Mouse (Mus musculus): Measurements from ENCODE around the gene Dync1h1. TPM values are rescaled to one million over a fixed set of nuclear protein-coding genes. Genes with fewer than 3 reads are reported as not detected.
"Not testable (repeated sequence)": the region's sequence is repeated elsewhere in the genome, so short reads cannot be mapped to it uniquely, and the experiment has no call there.

Gene Dync1h1
- polyA plus RNA-seq, 1 experiment from 2014 or later = 89.0 TPM

DNA sequence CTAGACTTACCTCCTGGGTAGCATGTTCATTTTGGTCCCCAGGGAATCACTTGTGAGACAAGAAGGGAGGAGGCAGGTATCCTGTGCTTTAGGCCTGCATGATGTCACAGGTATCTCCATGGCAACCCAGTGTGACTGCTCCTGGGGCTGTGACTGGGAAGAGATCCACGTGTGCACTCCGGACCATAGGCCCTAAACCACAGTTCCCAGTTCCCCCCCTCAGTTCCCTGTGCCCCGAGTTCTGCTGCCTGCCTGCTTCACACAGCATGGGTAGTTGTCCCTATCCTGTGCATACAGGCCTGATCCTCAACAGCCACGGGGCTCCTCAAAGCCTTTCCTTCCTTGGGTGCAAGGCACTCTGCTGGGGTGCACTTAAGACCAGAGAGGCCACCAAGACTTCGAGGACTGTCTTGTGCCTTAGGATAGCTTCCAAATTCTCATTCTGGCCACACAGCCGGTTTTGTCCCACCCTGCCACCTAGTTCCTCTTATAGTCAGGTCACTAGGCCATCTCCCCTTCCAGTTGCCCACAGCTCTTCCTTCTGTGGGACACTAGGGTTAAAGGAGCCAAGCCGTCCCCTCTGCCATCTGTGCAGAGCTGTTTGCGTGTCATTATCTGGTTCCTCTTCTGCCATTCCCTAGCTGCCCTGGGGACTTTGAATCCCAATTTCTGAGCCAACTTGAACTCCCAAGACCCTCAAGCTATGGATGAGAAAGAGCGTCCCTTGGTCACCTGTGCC lies 81.5 kb downstream of the Dync1h1 start, which contains the start of gene 1700001K19Rik:
1700001K19Rik (minus strand) TSS at position 59 of the 739 bp plus-strand sequence.
- H3K27me3 ChIP-seq (replicated peaks; ENCODE audit: control insufficient read depth, insufficient read depth, low read length) = no peaks in the 10 kb centered on the region
- H3K4me2 ChIP-seq (ENCODE audit: low read length) = no peak within 1 kb of the TSS
- H3K4me1 ChIP-seq (ENCODE audit: control insufficient read depth, insufficient read depth, low read length) = no peaks in the 10 kb centered on the region; the same call in 1 of the 2 replicates
- 80% methylated on average over 9 of the region's 9 CpGs for WGBS
- no peak for DNase-seq (ENCODE audit: low spot score)
- ATAC-seq = no peak
- no peaks in the 10 kb centered on the region for H3K9me3 ChIP-seq (replicated peaks; ENCODE audit: control insufficient read depth, low read length)
- no peak within 1 kb of the TSS for H3K27ac ChIP-seq (ENCODE audit: low read depth, low read length)
- no peak within 1 kb of the TSS for H3K9ac ChIP-seq (ENCODE audit: low read length)
- H3K36me3 ChIP-seq (ENCODE audit: control insufficient read depth, insufficient read depth, low read length) = peaks cover 17% of the 10 kb centered on the region
- H3K4me3 ChIP-seq (ENCODE audit: low read depth, low read length) = no peak within 1 kb of the TSS

DNA sequence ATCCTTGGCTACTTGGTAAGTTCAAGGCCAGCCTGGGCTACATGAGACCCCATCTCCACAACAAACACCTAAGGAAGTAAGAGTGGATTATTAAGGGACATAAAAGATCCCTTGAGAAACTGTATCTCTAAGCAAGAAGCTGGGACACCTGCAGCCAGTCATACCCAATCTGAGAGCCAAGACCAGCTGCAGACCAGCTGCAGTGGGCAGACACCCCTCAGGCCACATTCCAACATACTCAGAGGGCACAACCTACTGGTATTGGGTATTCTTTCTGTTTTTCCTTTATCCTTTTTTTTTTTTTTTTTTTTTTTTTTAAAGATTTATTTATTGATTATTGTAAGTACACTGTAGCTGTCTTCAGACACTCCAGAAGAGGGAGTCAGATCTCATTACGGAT lies 82.3 kb downstream of the Dync1h1 start:
- Histone ChIP-seq H3K9ac (ENCODE audit: low read length) (no peak overlapping the region), H3K4me3 (ENCODE audit: low read depth, low read length) (no peak overlapping the region), H3K4me1 (ENCODE audit: control insufficient read depth, insufficient read depth, low read length) (no peaks in the 10 kb centered on the region; the same call in 1 of the 2 replicates), H3K9me3 (replicated peaks; ENCODE audit: control insufficient read depth, low read length) (no peaks in the 10 kb centered on the region), H3K4me2 (ENCODE audit: low read length) (no peak overlapping the region), H3K27ac (ENCODE audit: low read depth, low read length) (no peak overlapping the region), H3K36me3 (ENCODE audit: control insufficient read depth, insufficient read depth, low read length) (peaks cover 24% of the 10 kb centered on the region), H3K27me3 (replicated peaks; ENCODE audit: control insufficient read depth, insufficient read depth, low read length) (no peaks in the 10 kb centered on the region)
- no CpG with 5 or more reads among the region's 1 CpGs for WGBS
- no peak for ATAC-seq
- no peak for DNase-seq (ENCODE audit: low spot score)

DNA sequence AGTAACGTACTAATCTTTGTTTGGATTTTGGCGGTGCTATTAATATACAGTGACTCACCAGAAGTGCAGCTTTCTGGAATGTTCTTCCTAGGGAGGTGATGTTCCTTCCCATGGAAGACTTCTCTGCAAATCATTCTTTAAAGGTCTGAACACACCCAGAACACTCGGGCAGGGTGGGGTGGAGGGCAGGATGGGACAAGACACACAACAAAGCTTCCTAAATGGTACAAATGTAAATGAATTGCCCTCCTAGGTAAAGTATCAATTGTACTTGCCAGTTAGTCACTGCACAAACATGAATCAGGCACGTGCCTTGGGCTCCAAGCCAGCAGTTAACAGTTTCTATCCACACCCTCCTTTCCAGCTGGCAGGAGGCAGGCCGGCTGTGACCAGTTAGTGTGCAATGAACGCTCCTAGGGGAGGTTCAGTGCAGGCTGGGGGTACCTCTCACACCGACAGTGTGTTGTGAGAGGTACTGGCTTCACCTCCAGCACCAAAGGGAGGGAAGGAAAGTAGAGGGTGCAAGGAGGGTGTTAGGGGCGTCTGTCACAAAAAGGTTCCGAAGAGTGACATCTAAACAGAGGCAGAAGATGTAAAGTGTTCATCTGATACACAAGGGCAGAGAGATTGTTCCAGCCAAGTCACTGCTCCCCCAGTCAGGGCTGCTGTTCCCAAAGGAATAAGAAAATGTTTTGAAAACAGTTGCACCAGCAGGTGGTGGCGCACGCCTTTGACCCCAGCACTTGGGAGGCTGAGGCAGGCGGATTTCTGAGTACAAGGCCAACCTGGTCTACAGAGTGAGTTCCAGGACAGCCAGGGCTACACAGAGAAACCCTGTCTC lies 86.9 kb downstream of the Dync1h1 start:
- Histone ChIP-seq H3K4me2 (ENCODE audit: low read length) (no peak overlapping the region), H3K9ac (ENCODE audit: low read length) (no peak overlapping the region), H3K9me3 (replicated peaks; ENCODE audit: control insufficient read depth, low read length) (no peaks in the 10 kb centered on the region), H3K4me1 (ENCODE audit: control insufficient read depth, insufficient read depth, low read length) (no peaks in the 10 kb centered on the region; the same call in 1 of the 2 replicates), H3K27me3 (replicated peaks; ENCODE audit: control insufficient read depth, insufficient read depth, low read length) (no peaks in the 10 kb centered on the region), H3K27ac (ENCODE audit: low read depth, low read length) (0 out of 2 replicates have a peak overlapping the region, but pooled peaks have one; percentile 5), H3K4me3 (ENCODE audit: low read depth, low read length) (no peak overlapping the region), H3K36me3 (ENCODE audit: control insufficient read depth, insufficient read depth, low read length) (peaks cover 58% of the 10 kb centered on the region)
- DNase-seq (ENCODE audit: low spot score) = peak; percentile 78
- peak; percentile 84 for ATAC-seq
- WGBS = 66% methylated on average over 12 of the region's 12 CpGs

DNA sequence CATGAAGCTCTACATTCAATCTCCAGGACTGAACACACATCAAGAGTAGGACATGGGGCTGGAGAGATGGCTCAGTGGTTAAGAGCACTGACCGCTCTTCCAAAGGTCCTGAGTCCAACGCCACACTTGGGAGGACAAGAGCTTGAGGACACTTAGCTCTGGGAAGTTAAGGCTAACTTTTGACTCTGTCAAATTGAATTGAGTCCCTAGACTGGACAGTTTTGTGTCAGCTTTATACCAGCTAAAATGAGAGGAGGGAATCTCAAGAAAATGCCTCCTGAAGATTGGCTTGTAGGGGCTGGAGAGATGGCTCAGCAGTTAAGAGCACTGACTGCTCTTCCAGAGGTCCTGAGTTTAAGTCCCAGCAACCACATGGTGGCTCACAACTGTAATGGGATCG lies 87.7 kb downstream of the Dync1h1 start:
- not testable (repeated sequence) for DNase-seq (ENCODE audit: low spot score); H3K9ac ChIP-seq (ENCODE audit: low read length); H3K9me3 ChIP-seq (replicated peaks; ENCODE audit: control insufficient read depth, low read length); H3K4me3 ChIP-seq (ENCODE audit: low read depth, low read length); H3K4me2 ChIP-seq (ENCODE audit: low read length); H3K4me1 ChIP-seq (ENCODE audit: control insufficient read depth, insufficient read depth, low read length); H3K27ac ChIP-seq (ENCODE audit: low read depth, low read length); ATAC-seq; H3K27me3 ChIP-seq (replicated peaks; ENCODE audit: control insufficient read depth, insufficient read depth, low read length)
- whole genome bisulfite sequencing = 98% methylated on average over 3 of the region's 3 CpGs
- H3K36me3 ChIP-seq (ENCODE audit: control insufficient read depth, insufficient read depth, low read length) = peaks cover 65% of the 10 kb centered on the region

DNA sequence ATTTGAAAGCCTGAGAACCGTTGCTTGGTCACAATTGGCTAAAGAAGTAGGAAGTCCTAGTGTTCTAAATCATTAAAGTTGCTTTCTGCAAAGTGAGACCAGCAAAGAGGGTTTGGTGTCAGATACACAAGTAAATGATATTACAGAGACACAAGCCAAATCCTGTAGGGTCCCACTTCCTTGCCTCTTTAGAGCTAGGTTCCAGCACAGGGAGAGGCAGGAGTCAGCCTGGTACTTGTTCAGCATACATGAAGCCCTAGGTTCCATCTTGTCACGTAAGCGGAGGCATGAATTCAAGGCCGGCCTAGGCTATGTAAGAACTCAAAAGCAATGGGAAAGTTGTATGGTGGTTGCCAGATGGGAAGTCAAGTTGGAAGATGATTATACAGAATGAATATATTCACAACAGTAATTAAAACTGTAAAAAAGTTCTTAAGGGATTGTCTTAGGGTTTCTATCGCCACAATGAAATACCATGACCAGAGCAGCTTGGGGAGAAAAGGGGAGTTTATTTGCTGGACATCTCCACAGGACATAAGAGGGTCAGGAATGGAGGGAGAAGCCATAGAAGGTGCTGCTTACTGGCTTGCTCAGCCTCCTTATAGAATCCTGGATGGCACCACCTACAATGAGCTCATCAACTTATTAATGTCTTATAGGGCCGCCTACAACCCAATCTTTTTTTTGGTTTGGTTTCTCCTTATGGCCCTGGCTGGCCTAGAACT lies 88.8 kb downstream of the Dync1h1 start:
- Histone ChIP-seq H3K9ac (ENCODE audit: low read length) (no peak overlapping the region), H3K27ac (ENCODE audit: low read depth, low read length) (no peak overlapping the region), H3K9me3 (replicated peaks; ENCODE audit: control insufficient read depth, low read length) (no peaks in the 10 kb centered on the region), H3K4me3 (ENCODE audit: low read depth, low read length) (no peak overlapping the region), H3K36me3 (ENCODE audit: control insufficient read depth, insufficient read depth, low read length) (peaks cover 74% of the 10 kb centered on the region), H3K4me2 (ENCODE audit: low read length) (no peak overlapping the region), H3K4me1 (ENCODE audit: control insufficient read depth, insufficient read depth, low read length) (peaks cover 8% of the 10 kb centered on the region), H3K27me3 (replicated peaks; ENCODE audit: control insufficient read depth, insufficient read depth, low read length) (no peaks in the 10 kb centered on the region)
- DNase-seq (ENCODE audit: low spot score) (no peak), ATAC-seq (no peak)
- WGBS = 88% methylated on average over 6 of the region's 6 CpGs

DNA sequence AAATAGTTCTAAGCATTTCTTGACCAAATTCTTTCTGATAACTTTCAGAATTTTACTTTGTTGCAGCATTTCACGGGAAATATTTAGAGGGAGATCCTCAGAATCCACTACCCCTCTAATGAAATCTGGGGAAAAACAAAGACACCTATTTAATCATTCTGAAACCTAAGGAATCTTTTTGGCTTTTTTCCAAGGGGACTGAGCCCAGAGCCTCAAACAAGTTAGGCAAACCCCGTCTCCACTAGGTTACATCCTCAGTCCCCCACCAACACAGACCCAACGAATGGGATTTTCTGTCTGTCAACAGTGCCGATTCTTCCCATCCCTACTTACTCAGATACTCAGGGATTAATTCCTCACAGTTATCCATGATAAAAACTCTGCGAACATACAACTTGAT lies 92.1 kb downstream of the Dync1h1 start:
- Histone ChIP-seq H3K36me3 (ENCODE audit: control insufficient read depth, insufficient read depth, low read length) (peaks cover 51% of the 10 kb centered on the region), H3K4me1 (ENCODE audit: control insufficient read depth, insufficient read depth, low read length) (peaks cover 11% of the 10 kb centered on the region)
- H3K9ac ChIP-seq (ENCODE audit: low read length); H3K27ac ChIP-seq (ENCODE audit: low read depth, low read length); H3K27me3 ChIP-seq (replicated peaks; ENCODE audit: control insufficient read depth, insufficient read depth, low read length); H3K4me3 ChIP-seq (ENCODE audit: low read depth, low read length); DNase-seq (ENCODE audit: low spot score); ATAC-seq; H3K4me2 ChIP-seq (ENCODE audit: low read length); H3K9me3 ChIP-seq (replicated peaks; ENCODE audit: control insufficient read depth, low read length): not testable (repeated sequence)
- WGBS = 66% methylated on average over 5 of the region's 5 CpGs

DNA sequence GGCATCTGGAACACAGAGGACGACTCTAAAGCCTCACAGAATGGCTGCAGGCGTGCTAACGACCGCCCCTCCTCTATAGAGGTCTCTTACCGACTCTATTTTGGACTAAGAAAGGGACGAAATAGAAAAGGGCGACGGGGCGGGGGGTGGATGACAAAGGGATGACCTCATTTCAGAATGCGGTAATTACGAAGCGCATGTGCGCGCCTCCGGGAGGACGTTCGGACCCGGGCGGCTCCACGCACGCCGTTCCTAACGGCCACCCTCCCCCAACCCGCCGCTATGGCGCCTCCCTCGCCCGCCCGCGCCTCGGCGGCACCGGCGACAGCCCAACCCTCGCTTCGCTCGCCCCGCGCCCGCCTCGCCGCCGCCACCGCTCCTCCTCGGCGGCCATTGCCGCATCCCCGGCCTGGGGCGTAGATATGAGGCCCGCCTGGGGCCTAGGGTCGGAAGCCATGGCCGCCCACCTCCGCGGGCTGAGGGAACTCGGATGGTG lies 94.5 kb downstream of the Dync1h1 start:
- no peaks in the 10 kb centered on the region for H3K27me3 ChIP-seq (replicated peaks; ENCODE audit: control insufficient read depth, insufficient read depth, low read length)
- peak overlapping the region; percentile 96 for H3K27ac ChIP-seq (ENCODE audit: low read depth, low read length)
- peak; percentile 68 for DNase-seq (ENCODE audit: low spot score)
- H3K36me3 ChIP-seq (ENCODE audit: control insufficient read depth, insufficient read depth, low read length) = peaks cover 33% of the 10 kb centered on the region
- H3K4me3 ChIP-seq (ENCODE audit: low read depth, low read length) = peak overlapping the region; percentile 97
- peak overlapping the region; percentile 99 for H3K9ac ChIP-seq (ENCODE audit: low read length)
- WGBS = under 1% methylated on average over 46 of the region's 55 CpGs
- no peaks in the 10 kb centered on the region for H3K9me3 ChIP-seq (replicated peaks; ENCODE audit: control insufficient read depth, low read length)
- H3K4me2 ChIP-seq (ENCODE audit: low read length) = peak overlapping the region; percentile 59
- ATAC-seq = peak; percentile 68
- peaks cover 11% of the 10 kb centered on the region for H3K4me1 ChIP-seq (ENCODE audit: control insufficient read depth, insufficient read depth, low read length)

DNA sequence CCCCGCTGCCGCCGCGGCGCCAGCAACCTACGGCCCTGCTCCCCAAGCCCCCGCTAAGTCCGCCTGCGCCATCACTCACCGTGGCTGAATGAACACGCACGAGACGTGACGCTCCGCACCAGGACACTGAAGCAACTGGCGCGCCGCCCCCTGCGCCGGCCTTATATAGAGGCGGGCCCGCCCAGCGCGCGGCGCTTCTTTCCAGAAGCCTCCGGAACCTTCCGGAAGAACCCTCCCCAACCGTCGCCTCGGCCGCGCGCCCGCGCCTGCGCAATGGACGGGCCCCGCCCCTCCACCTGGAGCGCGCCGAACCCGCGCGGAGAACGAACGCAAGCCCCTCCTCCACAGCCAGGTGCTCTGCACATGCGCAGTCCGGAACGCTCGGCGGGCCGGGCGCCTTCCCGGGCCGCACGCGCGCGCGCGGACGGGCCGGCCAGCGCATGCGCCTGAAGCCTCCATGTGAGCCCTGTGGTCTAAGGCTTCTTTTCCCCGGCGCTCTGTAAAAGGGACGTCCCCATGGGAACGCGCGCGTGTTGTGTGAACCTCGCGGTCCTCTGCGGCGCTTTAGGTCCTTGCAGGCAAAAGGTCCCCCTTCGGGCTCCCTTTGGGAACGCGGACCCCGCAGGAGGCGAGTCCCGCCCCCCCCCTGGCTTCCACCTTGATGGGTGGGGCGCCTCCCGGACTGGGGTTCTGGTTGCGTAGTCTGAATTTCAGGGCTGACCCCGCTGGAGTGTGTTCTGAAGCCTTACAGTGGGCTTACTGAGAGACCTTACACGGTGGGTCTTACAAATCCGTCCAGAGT lies 95.1 kb downstream of the Dync1h1 start:
- Histone ChIP-seq H3K36me3 (ENCODE audit: control insufficient read depth, insufficient read depth, low read length) (peaks cover 32% of the 10 kb centered on the region), H3K27ac (ENCODE audit: low read depth, low read length) (peak overlapping the region; percentile 96), H3K27me3 (replicated peaks; ENCODE audit: control insufficient read depth, insufficient read depth, low read length) (no peaks in the 10 kb centered on the region), H3K9me3 (replicated peaks; ENCODE audit: control insufficient read depth, low read length) (no peaks in the 10 kb centered on the region), H3K4me3 (ENCODE audit: low read depth, low read length) (peak overlapping the region; percentile 97), H3K4me2 (ENCODE audit: low read length) (peak overlapping the region; percentile 80), H3K9ac (ENCODE audit: low read length) (peak overlapping the region; percentile 99), H3K4me1 (ENCODE audit: control insufficient read depth, insufficient read depth, low read length) (peaks cover 11% of the 10 kb centered on the region)
- under 1% methylated on average over 84 of the region's 89 CpGs for WGBS
- peak; percentile 97 for ATAC-seq
- DNase-seq (ENCODE audit: low spot score) = peak; percentile 97
